Mouse (Mus musculus) MEL (cell line): Measurements from ENCODE around the gene Bpifc. TPM values are rescaled to one million over a fixed set of nuclear protein-coding genes. Genes with fewer than 3 reads are reported as not detected.

Experiments
- DNase-seq: peaks from one replicate; pipeline ENCODE4 v3.0.0; 2011; ENCODE audit warnings: low read depth, low spot score
- H3K27ac ChIP-seq: 2 replicates; pipeline ENCODE4 v1.5.1; 2012; ENCODE audit warnings: low read depth, mild to moderate bottlenecking, control low read depth, low read length, moderate library complexity; ENCODE audit not compliant: control insufficient read depth
- H3K27me3 ChIP-seq, 2 experiments: fragments of 150-350 bp in 1 of 2; sonication (generic) in 1 of 2; 2 replicates each; pipeline ENCODE4 v1.6.1; 2012; ENCODE audit warnings: low read length in 2 of 2, mild to moderate bottlenecking in 2 of 2, improper control_type of control experiment in 1 of 2, moderate library complexity in 1 of 2; ENCODE audit not compliant: insufficient read depth in 2 of 2, control insufficient read depth in 1 of 2
- H3K36me3 ChIP-seq, 2 experiments: 2 replicates each; pipeline ENCODE4 v1.6.1; 2012 to 2014; ENCODE audit warnings: low read length in 2 of 2, improper control_type of control experiment in 1 of 2, inconsistent platforms in 1 of 2, mild to moderate bottlenecking in 1 of 2; ENCODE audit not compliant: insufficient read depth in 2 of 2, control insufficient read depth in 1 of 2
- H3K4me1 ChIP-seq, 2 experiments: fragments of 150-350 bp in 1 of 2; sonication (generic) in 1 of 2; 2 replicates each; pipeline ENCODE4 v1.6.1; 2012; ENCODE audit warnings: low read length in 2 of 2, improper control_type of control experiment in 1 of 2, mild to moderate bottlenecking in 1 of 2; ENCODE audit not compliant: insufficient read depth in 2 of 2, control insufficient read depth in 1 of 2
- H3K4me3 ChIP-seq, 2 experiments: fragments of 150-350 bp in 1 of 2; sonication (generic) in 1 of 2; 2 replicates each; pipeline ENCODE4 v1.5.1; 2012; ENCODE audit warnings: low read depth in 2 of 2, low read length in 2 of 2, mild to moderate bottlenecking in 2 of 2, moderate library complexity in 2 of 2, control low read depth in 1 of 2, improper control_type of control experiment in 1 of 2; ENCODE audit not compliant: control insufficient read depth in 1 of 2, insufficient read depth in 1 of 2
- H3K79me2 ChIP-seq: 2 replicates; pipeline ENCODE4 v1.6.1; 2012; ENCODE audit warnings: mild to moderate bottlenecking, low read length, moderate library complexity; ENCODE audit not compliant: control insufficient read depth, poor library complexity, insufficient read depth
- H3K9ac ChIP-seq: 2 replicates; pipeline ENCODE4 v1.6.1; 2012; ENCODE audit warnings: low read depth, mild to moderate bottlenecking, control low read depth, low read length, moderate library complexity; ENCODE audit not compliant: control insufficient read depth, poor library complexity, severe bottlenecking
- H3K9me3 ChIP-seq: fragments of 150-350 bp; sonication (generic); replicated peaks from 2 replicates; pipeline ENCODE4 v1.6.1; 2012; ENCODE audit warnings: mild to moderate bottlenecking, low read length, improper control_type of control experiment, moderate library complexity; ENCODE audit not compliant: insufficient read depth
- BHLHE40 ChIP-seq: IDR thresholded peaks from 2 replicates; pipeline ENCODE4 v1.6.1; 2012; ENCODE audit warnings: low read depth, mild to moderate bottlenecking, inconsistent platforms, low read length, improper control_type of control experiment, borderline replicate concordance
- CHD1 ChIP-seq: IDR thresholded peaks from 2 replicates; pipeline ENCODE4 v1.6.1; 2012; ENCODE audit warnings: low read depth, mild to moderate bottlenecking, inconsistent platforms, low read length, improper control_type of control experiment
- CHD2 ChIP-seq: IDR thresholded peaks from 2 replicates; pipeline ENCODE4 v1.6.1; 2011; ENCODE audit warnings: low read length, improper control_type of control experiment
- ETS1 ChIP-seq: IDR thresholded peaks from 2 replicates; pipeline ENCODE4 v1.6.1; 2012; ENCODE audit warnings: low read depth, mild to moderate bottlenecking, inconsistent platforms, low read length, improper control_type of control experiment, moderate library complexity
- GABPA ChIP-seq: IDR thresholded peaks from 2 replicates; pipeline ENCODE4 v1.6.1; 2012; ENCODE audit warnings: low read depth, mild to moderate bottlenecking, inconsistent platforms, low read length, improper control_type of control experiment, moderate library complexity
- GATA1 ChIP-seq: IDR thresholded peaks from 2 replicates; pipeline ENCODE4 v1.6.1; 2011; ENCODE audit warnings: low read depth, low read length, improper control_type of control experiment
- HCFC1 ChIP-seq: IDR thresholded peaks from 2 replicates; pipeline ENCODE4 v1.6.1; 2012; ENCODE audit warnings: low read depth, mild to moderate bottlenecking, inconsistent platforms, low read length, improper control_type of control experiment, moderate library complexity
- JUND ChIP-seq: IDR thresholded peaks from 2 replicates; pipeline ENCODE4 v1.6.1; 2011; ENCODE audit warnings: low read depth, mild to moderate bottlenecking, improper control_type of control experiment, low read length
- MAFK ChIP-seq: IDR thresholded peaks from 2 replicates; pipeline ENCODE4 v1.6.1; 2011; ENCODE audit warnings: low read depth, mild to moderate bottlenecking, low read length, improper control_type of control experiment, borderline replicate concordance
- MAX ChIP-seq: IDR thresholded peaks from 2 replicates; pipeline ENCODE4 v1.6.1; 2011; ENCODE audit warnings: low read length, improper control_type of control experiment
- MEF2A ChIP-seq: IDR thresholded peaks from 2 replicates; pipeline ENCODE4 v1.6.1; 2014; ENCODE audit warnings: low read depth, mild to moderate bottlenecking, inconsistent platforms, low read length, improper control_type of control experiment; ENCODE audit not compliant: poor library complexity, insufficient replicate concordance, severe bottlenecking; ENCODE audit errors: extremely low read depth
- NRF1 ChIP-seq: IDR thresholded peaks from 2 replicates; pipeline ENCODE4 v1.6.1; 2014; ENCODE audit warnings: low read depth, mild to moderate bottlenecking, inconsistent platforms, low read length, improper control_type of control experiment, moderate library complexity; ENCODE audit not compliant: poor library complexity, insufficient read depth, severe bottlenecking
- RCOR1 ChIP-seq: IDR thresholded peaks from 2 replicates; pipeline ENCODE4 v1.6.1; 2012; ENCODE audit warnings: low read depth, mild to moderate bottlenecking, inconsistent platforms, low read length, improper control_type of control experiment
- TCF12 ChIP-seq: IDR thresholded peaks from 2 replicates; pipeline ENCODE4 v1.6.1; 2014; ENCODE audit warnings: low read depth, mild to moderate bottlenecking, inconsistent platforms, low read length, improper control_type of control experiment, moderate library complexity
- UBTF ChIP-seq: IDR thresholded peaks from 2 replicates; pipeline ENCODE4 v1.6.1; 2012; ENCODE audit warnings: low read depth, mild to moderate bottlenecking, inconsistent platforms, low read length, improper control_type of control experiment, moderate library complexity, borderline replicate concordance; ENCODE audit not compliant: insufficient read depth
- ZKSCAN1 ChIP-seq: IDR thresholded peaks from 2 replicates; pipeline ENCODE4 v1.6.1; 2012; ENCODE audit warnings: low read depth, mild to moderate bottlenecking, inconsistent platforms, low read length, improper control_type of control experiment, moderate library complexity
- polyA plus RNA-seq, 2 experiments: library from polyadenylated mRNA; stranded (reverse) in 1 of 2; unstranded in 1 of 2; fragments of >175 nt in 1 of 2; fragments of >200 nt in 1 of 2; gene quantifications; 2 replicates each; pipeline versions ENCODE4 v1.2.1 to v1.2.4; 2012; ENCODE audit warnings: low replicate concordance in 2 of 2, low read depth in 1 of 2; ENCODE audit not compliant: insufficient read length in 2 of 2, insufficient read depth in 1 of 2, missing spikeins in 1 of 2
- total RNA-seq: library from RNA; depleted of rRNA; stranded (reverse); fragments of 300-350 nt; gene quantifications from 2 replicates; pipeline ENCODE4 v1.2.3, GENCODE M21; 2012

The Bpifc gene
- total and polyA plus RNA-seq, 3 experiments, result 0.03 TPM; not detected in 2

DNA sequence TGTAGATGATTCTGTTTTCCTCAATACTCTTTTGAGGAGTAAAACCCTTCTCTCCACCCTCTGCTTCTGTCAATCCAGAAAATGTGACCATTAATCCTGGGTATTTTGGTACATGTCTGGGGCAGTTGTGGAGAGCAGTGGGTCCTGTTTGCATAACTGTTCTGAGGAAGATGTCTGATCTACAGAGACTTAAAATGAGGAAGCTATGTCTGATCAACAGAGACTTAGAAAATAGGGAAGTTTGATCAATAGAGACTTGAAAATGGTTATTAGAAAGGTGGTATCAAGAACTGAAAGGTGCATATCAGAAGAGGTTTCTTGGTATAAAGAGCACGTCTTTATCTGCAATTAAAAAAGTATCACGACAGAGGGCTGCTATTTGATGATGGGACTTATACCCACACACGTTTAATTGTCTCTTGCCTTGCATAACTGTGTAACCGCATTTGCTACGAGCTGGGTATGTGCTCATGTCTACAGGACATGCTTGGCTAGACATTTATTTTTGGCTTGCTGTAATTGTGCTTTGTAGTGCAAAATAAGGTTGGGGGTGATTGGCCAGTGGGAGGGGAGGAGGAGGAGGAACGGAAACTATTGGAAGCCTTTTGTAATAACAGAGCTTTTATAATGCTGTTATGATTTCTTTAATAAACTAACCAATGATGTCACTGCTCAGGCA, 59.8 kb downstream of the Bpifc start:
- Histone ChIP-seq H3K27ac (no peak overlapping the region), H3K36me3 (peaks cover 6 to 24% of the 10 kb centered on the region in 2 experiments), H3K27me3 (no peaks in the 10 kb centered on the region), H3K9ac (no peak overlapping the region), H3K9me3 (no peaks in the 10 kb centered on the region), H3K4me1 (no peaks in the 10 kb centered on the region), H3K4me3 (no peak overlapping the region)
- DNase-seq, result peak; percentile 25
- TF ChIP-seq GABPA, result no peak
- no peak for TF ChIP-seq NRF1
- TF ChIP-seq CHD2, result no peak
- no peak for TF ChIP-seq ZKSCAN1
- no peak for TF ChIP-seq TCF12
- TF ChIP-seq, all 39 proteins: peak for 0
- peaks cover 19% of the 10 kb centered on the region for H3K79me2 ChIP-seq

- DNase-seq, result no peak
- peaks cover 0 to 25% of the 10 kb centered on the region in 2 experiments; a peak in 2 of 4 replicates for H3K36me3 ChIP-seq
- H3K4me1 ChIP-seq, result no peaks in the 10 kb centered on the region
- H3K27ac ChIP-seq, result no peak overlapping the region
- no peak overlapping the region for H3K9ac ChIP-seq
- no peak overlapping the region for H3K4me3 ChIP-seq
- TF ChIP-seq GABPA, result no peak
- no peak for TF ChIP-seq ETS1
- TF ChIP-seq BHLHE40, result no peak
- TF ChIP-seq RCOR1, result no peak
- TF ChIP-seq MAX, result no peak
- TF ChIP-seq JUND, result no peak
- TF ChIP-seq CHD2, result no peak
- no peak for TF ChIP-seq MAFK
- no peak for TF ChIP-seq CHD1
- no peak for TF ChIP-seq TCF12
- TF ChIP-seq ZKSCAN1, result no peak
- TF ChIP-seq GATA1, result no peak
- no peak for TF ChIP-seq HCFC1
- TF ChIP-seq MEF2A, result no peak
- TF ChIP-seq UBTF, result no peak
- no peaks in the 10 kb centered on the region for H3K9me3 ChIP-seq
- H3K79me2 ChIP-seq, result no peaks in the 10 kb centered on the region
- no peaks in the 10 kb centered on the region for H3K27me3 ChIP-seq
These were observed 63.1 kb downstream of the Bpifc start for GRCm38 (mm10) chr10:85948483-85949196.
